Mouse (Mus musculus) large intestine, adult 2 months (tissue): ENCODE data around the gene Foxk2. TPM values are rescaled to one million over a fixed set of nuclear protein-coding genes. Genes with fewer than 3 reads are reported as not detected.

Source experiments
- DNase-seq: peaks from one replicate; pipeline ENCODE4 v3.0.0-alpha.2; 2012; ENCODE audit warnings: low read depth, low spot score
- WGBS: fragments of 180-500 bp; shearing (Covaris S2); methylation state at CpG from one replicate; pipeline ENCODE4 v1.1.7; 2018; 5-methylcytosine and 5-hydroxymethylcytosine counted together
- polyA plus RNA-seq: library from polyadenylated mRNA; depleted of rRNA; stranded (reverse); fragments of >200 nt; gene quantifications from 2 replicates; pipeline ENCODE4 v1.2.3, GENCODE M21; 2012; rRNA removed

Gene Foxk2
- 19.3 and 29.0 TPM in 2 replicates for polyA plus RNA-seq

DNA sequence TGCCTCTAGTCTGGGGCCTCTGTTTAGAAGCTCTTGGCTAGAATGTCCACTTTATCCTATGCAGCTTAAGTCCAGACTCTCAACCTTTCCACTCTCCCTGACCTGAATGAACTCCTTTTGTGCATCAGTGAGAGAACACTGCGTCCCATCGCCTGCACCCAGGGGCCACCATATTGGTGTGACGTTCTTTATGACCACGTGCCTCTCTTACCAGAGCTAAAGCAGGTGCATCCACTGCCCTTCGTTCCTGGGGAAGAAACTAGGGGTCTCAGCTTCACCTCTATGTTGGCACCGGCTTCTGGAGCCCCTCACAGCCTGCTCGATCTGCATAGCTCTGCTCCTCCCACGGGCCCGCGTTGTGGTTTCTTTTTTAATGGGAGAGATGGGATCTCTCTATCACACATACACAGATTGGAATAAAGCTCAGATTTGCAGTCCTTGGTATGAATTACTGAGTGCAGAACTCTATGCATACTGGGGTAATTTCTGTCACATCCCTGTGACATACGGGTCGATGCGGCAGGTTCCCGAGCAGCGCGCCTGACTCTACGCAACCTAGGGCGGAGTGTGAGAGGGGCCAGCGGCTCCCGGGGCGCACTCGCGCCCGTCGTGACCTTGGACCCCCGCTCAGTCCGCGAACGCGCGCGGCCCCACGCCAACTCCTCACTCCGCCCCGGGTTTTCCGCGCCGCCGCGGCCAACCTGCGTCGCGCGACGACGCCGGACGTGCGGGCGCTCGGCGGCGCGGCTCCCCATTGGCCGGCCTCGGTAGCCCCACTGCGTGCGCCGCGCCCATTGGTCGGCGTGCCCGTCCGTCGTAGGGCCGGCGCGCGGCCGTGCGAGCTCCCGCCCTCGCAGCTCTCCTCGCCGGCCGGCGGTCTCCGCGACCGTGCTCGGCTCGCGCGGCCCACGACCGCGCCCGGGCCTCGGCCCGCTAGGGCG lies at the start of gene Foxk2:
Foxk2 (plus strand) TSS at position 831 of the 941 bp plus-strand sequence.
- DNase-seq: peak; percentile 44
- WGBS: under 1% methylated on average over 90 of the region's 91 CpGs

DNA sequence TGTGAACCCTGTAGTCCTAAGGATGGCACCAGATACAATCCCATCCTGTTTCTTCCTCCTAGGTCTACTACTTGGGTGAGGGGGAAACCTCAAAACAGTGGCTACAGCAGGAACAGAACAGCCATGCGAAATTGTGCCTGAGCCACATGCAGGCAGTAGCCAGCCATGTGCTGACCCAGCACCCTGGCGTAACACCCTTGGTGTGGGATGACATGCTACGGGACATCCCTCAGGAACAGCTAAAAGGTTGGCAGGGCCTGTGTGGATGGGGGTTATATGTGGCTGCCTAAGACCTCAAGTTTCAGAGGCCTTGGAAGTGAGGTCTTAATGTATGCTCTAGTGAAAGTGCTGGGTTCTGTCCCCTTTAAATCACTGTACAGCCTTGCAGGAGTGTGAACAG lies 43.0 kb upstream of the Foxk2 start:
- 98% methylated on average over 3 of the region's 3 CpGs for WGBS

DNA sequence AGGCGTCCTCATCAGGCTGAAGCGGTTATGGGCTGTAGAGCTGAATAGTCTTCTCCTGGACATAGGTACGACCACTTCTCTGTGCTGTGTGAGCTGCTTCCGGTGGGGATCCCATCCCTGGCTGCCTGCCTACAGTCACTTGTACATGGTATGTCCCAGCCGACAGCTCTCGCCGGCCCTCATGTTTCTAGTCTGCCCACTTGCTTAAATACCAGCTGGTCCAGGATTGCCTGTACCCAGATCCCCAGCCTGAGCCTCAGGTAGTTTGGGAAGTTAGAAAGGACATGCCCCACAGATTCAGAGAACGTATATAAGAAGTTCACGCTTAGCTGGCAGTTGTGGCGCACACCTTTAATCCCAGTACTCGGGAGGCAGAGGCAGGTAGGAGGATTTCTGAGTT lies 40.0 kb upstream of the Foxk2 start:
- DNase-seq: no peak
- WGBS: 89% methylated on average over 11 of the region's 11 CpGs

More for the DNA sequence above, 43.0 kb upstream of the Foxk2 start:
- DNase-seq: no peak

DNA sequence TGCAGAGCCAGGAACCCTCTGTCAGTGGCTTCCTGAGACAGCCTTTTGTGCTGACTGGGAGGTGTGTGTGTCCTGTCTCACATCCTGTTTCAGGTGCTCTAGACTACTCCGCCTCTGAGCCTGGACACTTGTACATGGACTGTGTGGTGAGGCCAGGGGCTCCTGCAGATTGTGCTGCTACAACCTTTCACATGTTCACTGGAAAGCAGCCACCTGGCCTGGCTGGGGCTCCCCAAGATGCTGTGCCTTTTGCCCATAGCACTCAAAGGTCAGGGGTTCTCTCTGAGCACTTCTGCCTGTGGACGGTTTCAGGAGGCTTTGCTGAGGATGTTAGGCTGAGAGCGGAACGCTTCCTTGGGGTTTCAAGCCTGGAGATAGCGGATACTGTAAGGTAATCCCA lies 39.0 kb upstream of the Foxk2 start:
- WGBS: 92% methylated on average over 5 of the region's 5 CpGs
- DNase-seq: no peak

DNA sequence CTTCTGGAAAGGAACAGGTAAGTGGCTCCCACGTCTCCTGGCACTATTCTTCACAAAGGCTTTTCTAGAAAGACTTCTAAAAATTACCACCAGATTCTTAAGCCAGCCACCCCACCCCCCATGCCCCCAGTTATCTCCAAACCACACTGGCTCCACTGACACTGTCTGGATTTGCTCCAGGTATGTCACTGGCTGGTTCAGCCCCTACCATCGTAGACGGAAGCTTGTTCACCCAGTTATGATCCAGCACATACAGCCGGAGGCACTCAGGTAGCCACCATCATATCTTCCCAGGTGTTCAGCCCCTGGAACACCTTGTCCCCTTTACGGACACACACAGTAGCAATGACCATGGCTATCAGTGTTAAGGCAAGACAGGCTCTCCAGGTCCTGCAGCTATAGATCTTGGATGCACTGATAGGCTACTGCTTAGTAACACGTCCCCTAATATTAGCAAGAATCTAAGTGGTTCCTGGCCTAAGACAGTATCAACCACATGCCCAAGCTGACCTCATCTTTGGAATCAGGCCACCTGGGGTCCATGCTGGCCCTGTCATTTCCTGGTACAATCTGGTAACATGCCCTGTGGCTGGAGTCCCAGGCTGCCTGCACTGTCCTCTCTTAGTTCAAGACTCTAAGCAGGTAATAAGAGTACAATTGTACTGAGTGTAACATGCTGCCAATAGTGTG lies 38.3 kb upstream of the Foxk2 start:
- DNase-seq: no peak
- 91% methylated on average over 6 of the region's 6 CpGs for WGBS

DNA sequence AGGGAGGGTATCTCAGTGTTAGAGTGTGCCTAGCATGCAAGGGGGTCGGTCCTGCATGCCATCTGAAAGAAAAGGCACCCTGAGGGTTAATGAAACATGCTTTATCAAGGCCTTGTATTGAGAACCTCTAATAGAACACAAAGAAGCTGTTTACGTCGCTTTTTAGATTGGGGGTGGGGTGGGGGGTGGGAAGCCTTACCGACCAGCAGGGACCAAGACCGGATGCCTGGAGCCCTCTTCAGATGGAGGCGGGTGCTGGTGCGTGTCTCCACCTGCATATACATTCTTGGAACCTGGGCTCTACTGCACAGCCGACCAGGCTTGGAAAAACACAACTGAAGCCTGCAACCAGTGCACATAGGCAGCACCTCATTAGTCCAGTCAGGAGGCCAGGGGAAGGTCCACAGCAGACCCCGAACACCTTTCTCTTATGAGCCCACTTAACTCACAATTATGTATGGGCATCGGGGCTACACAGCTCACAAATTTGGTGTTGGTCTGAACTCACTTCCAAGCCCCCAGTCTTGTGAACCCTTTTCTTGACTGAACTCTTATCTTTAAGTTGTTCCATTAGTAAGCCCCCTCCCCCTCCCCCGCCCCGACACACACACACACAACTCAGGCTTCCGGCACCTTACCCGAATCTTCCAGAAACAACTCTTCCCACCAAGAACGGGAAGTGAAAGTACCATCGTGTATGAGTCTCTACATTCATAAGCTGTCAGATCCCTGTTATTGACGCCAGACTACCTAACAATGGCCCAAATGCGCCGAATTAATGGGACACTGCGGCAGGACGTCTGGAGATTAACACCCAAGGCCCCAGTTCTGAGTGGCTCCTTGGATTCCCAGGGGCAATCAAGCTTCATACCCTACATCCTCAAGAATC lies 31.4 kb upstream of the Foxk2 start:
- DNase-seq: no peak
- 11% methylated on average over 21 of the region's 21 CpGs for WGBS

DNA sequence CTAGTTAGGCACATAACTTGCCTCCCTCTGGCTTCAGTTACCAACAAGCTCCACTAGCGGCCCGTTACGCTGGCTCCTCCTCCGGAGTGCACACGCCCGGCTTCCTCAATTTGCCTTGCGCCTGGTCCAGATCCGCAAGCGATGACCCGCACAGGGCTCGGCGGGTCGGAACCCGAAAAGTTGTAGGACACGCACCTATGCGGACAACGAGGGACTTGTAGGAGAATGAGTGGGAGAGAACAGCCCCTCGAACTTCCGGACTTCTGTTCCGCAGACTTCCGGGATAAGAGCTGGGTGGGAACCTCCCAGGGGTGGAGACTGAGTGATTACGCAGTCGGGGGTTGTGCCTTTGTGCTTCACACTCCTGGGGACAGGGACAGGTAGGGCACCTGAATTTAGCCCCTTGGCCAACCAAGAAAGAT lies 30.8 kb upstream of the Foxk2 start, which contains the start of gene Cybc1:
Cybc1 (minus strand) TSS at position 305 of the 422 bp plus-strand sequence.
- WGBS: under 1% methylated on average over 23 of the region's 23 CpGs

DNA sequence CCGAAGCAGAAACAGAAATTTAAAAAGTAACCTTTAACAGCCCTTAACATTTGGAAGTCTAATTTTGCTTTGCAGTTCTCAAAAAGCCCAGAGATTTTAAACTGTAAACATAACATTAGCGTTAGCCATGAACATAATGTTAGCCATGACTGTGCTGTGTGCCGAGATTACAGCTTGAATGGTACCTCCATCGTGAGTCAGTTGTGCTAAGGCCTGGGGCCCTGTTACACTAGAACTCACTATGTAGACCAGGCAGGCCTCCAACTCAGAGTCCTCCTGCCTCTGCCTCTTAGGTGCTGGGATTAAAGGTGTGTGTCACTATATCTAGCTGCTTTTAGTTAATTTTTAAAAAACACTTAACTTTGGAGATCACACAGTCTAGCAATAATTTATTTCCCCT lies 28.6 kb upstream of the Foxk2 start:
- DNase-seq: no peak
- WGBS: 76% methylated on average over 4 of the region's 4 CpGs

More for the DNA sequence above, 30.8 kb upstream of the Foxk2 start, which contains the start of gene Cybc1:
- peak; percentile 65 for DNase-seq

DNA sequence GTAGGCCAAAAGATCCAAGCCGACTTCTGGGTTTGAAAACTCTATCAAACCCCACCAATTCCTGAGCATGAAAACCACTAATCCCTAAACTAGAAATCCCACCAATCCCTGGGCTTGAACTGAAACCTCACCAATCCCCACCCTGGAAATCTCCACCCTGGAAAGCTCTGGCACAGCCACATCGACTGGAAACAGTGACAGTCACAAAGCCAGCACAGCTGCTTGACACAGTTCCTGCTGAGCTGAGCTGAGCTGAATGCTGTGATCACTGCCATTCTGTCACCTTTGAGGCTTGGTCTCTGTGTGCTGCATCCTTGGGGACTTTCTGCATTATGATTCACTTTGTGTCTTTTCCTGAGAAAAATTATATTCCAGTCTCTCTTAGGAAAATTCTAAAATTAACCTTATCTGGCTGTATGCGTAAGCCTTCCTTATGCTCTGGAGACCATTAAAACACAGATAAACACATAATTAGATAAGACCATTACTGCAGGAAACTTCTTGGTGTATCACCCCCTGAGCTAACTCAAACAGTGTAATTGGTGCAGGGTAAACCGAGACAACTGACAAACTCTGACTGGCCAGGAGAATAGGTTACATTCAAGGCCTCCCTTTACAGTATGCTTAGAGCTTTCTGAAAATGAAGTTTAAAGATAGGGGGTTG lies 28.0 kb upstream of the Foxk2 start:
- WGBS: 57% methylated on average over 4 of the region's 4 CpGs

DNA sequence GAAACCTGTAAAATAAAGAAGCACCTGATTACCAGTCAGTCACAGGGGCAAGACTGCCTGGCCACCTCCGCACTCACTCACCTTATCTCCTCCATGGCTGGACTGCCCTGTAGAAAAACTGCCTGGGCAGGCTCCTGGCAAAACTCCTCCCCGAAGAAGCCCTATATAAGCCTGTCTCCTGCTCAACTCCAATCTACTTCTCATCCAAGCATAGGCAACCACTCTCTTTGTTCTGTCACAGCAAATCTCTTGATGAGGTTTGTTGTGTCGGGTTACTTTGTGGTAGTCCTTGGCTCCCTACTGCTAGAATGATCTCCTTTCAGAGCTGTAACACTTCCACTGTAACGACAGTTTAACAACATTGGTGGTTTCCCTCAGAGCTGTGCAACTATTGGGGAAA lies 27.1 kb upstream of the Foxk2 start:
- DNase-seq: no peak
- 53% methylated on average over 4 of the region's 4 CpGs for WGBS

More for the DNA sequence above, 28.0 kb upstream of the Foxk2 start:
- DNase-seq: no peak

DNA sequence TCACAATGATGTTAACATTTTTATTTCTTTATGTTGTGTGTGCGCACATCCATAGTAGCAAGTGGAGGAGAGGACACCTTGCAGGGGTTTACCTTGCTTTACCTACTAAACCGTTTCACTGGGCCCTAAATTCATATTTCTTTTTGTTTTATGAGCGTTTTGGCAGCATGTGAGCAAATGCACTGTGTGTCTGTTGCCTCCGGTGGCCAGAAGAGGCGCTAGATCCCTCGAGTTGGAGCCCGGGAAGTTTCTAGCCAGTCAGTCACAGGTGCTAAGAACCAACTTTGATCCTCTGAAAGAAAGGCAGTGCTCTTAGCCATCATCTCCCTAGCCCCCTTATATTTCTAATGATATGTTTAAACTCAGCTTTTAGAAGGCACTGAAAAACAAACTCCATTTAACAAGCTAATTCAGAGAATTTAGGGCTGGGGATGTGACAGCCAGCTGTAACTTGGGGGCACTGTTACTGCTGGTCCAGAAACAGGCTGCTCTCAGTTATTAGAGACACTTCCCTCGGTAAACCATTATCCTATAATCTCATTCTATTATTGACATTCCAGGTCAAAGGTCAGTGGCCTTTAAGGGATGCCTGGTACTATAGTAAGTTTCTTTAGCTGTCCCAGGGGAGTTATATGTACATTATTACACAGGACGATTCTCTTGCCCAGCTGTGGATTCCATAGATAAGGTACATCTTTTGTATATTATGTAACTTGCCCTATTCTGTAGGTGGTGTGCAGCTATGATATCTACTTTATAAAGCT lies 24.1 kb upstream of the Foxk2 start:
- 18% methylated on average over 9 of the region's 9 CpGs for WGBS
- no peak for DNase-seq

DNA sequence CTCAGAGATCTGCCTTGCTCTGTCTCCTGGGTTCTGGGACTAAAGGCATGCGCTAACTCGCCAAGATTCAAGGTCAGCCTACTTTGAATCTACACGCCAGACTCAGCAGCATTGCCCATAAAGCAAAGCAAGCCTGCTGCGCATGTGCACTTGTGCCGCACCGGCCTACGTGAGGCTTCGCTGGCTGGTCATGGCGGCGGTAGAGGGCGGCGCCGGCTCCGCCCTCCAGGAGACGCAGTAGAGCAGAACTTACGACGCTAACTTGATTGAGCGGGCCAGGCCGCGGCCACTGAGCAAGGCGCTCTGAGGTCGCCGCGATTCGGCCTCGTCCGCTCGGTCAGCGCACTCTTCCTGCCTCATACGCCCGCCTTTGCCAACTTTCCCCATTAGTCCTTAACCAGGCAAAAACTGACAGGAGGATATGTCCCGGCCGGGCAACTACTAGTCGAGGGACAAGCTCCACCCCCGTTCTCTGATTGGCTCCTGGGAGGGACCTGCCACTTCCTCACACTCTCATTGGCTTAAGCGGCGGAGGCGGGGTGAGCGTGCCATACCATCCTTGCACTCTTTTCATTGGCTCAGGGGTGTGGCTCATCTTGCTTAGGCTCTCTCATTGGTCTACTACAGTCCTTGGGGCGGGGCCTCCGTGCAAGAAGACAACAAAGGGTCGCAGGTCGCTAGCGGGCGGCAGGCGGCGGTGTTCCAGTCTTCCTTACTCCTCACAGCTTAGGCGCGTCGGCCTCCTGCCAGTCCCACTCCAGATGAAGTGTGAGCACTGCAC lies 23.0 kb upstream of the Foxk2 start, which contains the start of gene Narf:
Narf (plus strand) TSS at position 690 of the 781 bp plus-strand sequence.
- WGBS: under 1% methylated on average over 50 of the region's 50 CpGs
- DNase-seq: peak; percentile 100

DNA sequence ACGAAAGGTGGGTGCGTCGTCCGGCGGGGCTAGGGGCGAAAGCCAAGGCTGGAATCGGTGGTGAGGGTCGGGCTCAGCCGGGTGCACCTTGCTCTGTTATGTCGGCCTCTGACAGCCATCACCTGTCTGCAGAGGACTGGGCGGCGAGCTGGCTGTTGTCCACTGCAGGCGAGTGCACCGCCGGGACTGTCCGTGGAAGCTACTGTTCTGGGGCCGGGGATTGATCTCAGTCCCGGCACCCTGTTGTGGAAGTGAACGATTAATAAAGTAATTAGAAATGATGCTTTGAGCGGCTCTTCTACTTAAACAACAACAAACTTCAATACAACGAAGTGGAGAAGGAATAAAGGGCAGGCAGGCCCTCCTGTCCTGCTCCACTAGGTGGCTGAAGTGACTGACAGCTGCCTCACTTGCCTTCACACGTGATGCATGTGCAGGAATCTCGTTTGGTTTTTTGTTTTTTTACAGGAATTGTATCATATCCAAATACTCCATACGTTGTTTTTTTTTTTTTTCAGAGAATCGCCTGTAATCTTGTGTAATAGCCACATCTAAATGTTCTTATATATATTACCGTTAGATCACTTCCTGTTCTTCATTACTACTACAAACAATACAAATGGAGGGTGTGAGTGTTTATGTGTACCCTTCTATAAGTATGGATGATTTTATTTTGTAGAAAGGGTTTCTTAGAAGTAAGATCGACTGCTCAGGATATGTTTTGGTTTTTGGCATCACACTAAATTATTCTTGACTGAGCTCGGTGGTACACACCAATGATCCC lies 22.3 kb upstream of the Foxk2 start:
- WGBS: 2% methylated on average over 28 of the region's 28 CpGs
- DNase-seq: peak; percentile 44

DNA sequence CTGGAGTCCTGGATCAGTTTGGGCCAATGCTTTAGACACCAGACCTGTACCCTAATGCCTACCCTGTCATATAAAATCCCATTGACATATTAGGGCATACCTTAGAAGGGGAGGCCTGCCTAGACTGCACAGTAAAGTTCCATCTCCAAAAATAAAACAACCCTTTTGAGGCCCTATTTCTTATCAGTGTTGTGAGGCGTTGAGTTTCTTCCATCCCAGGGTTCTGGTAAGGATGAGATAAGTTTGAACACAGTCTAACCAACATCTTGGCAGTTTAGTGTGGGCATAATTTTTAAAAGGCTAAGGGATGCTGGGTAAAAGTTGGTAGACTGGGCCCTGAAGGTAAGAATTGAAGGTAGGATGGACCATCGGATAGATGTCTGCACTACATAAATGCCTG lies 20.1 kb upstream of the Foxk2 start:
- 93% methylated on average over 2 of the region's 2 CpGs for WGBS

DNA sequence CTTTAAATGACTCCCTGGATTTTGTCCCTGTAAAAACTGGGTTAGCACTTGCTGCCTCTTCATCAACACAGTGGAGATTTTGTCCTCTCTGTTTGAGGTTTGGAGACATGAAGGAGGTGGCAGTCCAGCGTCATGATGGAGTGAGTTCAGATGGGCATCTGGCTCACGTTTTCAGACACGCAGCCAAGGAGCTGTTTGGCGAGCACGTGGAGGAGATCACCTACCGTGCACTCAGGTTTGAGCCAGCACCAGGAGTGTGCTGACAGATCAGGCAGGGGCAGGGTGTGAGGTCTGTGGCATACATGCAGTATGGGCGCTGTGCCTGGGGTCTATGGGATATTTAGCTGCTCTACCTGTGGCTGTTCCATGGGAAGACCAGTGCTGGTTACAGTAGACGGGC lies 9.6 kb upstream of the Foxk2 start:
- DNase-seq: no peak
- WGBS: 93% methylated on average over 8 of the region's 8 CpGs

More for the DNA sequence above, 20.1 kb upstream of the Foxk2 start:
- DNase-seq: no peak

DNA sequence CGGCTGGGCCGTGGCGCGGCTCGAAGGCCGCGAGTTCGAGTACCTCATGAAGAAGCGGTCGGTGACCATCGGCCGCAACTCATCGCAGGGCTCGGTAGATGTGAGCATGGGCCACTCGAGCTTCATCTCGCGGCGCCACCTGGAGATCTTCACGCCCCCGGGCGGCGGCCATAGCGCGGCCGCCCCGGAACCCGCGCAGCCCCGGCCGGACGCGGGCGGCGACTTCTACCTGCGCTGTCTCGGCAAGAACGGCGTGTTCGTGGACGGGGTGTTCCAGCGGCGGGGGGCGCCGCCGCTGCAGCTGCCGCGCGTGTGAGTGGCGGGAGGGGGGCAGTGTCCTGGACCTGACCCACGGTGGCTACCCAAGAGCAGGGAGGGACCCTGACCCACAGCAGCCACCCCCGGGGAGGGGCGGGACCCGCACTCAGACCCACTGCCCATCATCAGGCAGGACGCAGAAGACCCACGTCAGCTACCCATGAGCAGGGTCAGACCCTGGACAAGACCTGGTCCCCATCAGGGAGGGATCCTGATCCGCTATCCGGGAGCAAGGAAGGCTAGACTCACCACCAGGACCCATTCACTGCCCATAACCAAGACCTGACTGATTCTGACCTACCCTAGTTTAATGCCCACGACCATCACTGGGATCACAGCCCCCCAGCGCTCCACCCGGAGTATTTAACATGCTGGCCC lies 569 bp downstream of the Foxk2 start:
- WGBS: under 1% methylated on average over 59 of the region's 60 CpGs
- no peak for DNase-seq
